Mouse (Mus musculus): ENCODE measurements at regions not wholly inside any gene's neighbourhood (a gene's known extent, or its start where the extent isn't known, plus 50 kb on each side); places are given as distances from the start of the nearest gene placed in this dataset.

DNA sequence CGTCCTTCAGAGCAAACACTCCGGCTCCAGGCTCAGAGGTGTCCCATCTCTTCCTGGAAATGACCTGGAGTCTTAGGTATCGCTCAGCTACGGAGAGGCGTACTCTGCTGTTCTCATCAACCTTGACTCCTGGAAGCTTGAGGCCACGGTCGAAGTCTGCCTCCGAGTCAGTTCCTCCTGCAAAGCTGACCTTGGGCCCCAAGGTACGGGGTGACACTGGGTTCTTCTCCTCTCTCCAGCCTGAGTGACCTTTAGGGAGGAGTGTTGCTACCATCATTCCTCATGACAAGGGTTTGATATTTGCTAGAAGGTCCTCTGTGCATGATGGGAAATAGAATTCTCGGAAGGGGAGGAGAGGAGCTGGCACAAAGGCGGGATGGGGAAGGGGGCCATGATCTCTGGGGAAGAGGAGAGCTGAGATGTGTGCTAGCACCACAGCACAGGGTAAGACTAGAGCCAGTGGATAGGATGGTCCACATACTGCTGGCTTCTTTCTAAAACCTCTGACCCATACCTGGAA is 469.0 kb downstream of the Rps24 start:
- TF ChIP-seq CTCF (IDR thresholded peaks at IDR 0.05; ENCODE audit: low read depth), result no peak
- Histone ChIP-seq H3K27ac (no peak overlapping the region), H3K4me3 (replicated peaks; ENCODE audit: low read depth, low read length) (no peak overlapping the region), H3K4me2 (ENCODE audit: low read length) (no peak overlapping the region), H3K36me3 (ENCODE audit: insufficient read depth, low read length) (no peaks in the 10 kb centered on the region), H3K4me1 (replicated peaks; ENCODE audit: insufficient read depth, low read length) (no peaks in the 10 kb centered on the region), H3K9me3 (replicated peaks; ENCODE audit: low read length) (no peaks in the 10 kb centered on the region), H3K9ac (ENCODE audit: low read depth, low read length) (no peak overlapping the region), H3K27me3 (ENCODE audit: insufficient read depth, low read length) (no peaks in the 10 kb centered on the region)
- ATAC-seq (replicated peaks; ENCODE audit: low FRiP score, low read depth), result no peak
- no peak for DNase-seq (ENCODE audit: low spot score)
- WGBS, result 66% methylated on average over 11 of the region's 11 CpGs

GRCm38 (mm10) chr14:24956528-24957210 is 469.7 kb downstream of the Rps24 start:
- WGBS, result 73% methylated on average over 2 of the region's 2 CpGs
- ATAC-seq (replicated peaks; ENCODE audit: low FRiP score, low read depth), result no peak
- Histone ChIP-seq H3K27me3 (ENCODE audit: insufficient read depth, low read length) (no peaks in the 10 kb centered on the region), H3K4me3 (replicated peaks; ENCODE audit: low read depth, low read length) (no peak overlapping the region), H3K36me3 (ENCODE audit: insufficient read depth, low read length) (no peaks in the 10 kb centered on the region), H3K4me2 (ENCODE audit: low read length) (no peak overlapping the region), H3K27ac (no peak overlapping the region), H3K4me1 (replicated peaks; ENCODE audit: insufficient read depth, low read length) (no peaks in the 10 kb centered on the region), H3K9me3 (replicated peaks; ENCODE audit: low read length) (no peaks in the 10 kb centered on the region), H3K9ac (ENCODE audit: low read depth, low read length) (no peak overlapping the region)
- no peak for DNase-seq (ENCODE audit: low spot score)
- no peak for TF ChIP-seq CTCF (IDR thresholded peaks at IDR 0.05; ENCODE audit: low read depth)

- Histone ChIP-seq H3K4me1 (replicated peaks; ENCODE audit: insufficient read depth, low read length) (no peaks in the 10 kb centered on the region), H3K9ac (ENCODE audit: low read depth, low read length) (no peak overlapping the region), H3K9me3 (replicated peaks; ENCODE audit: low read length) (no peaks in the 10 kb centered on the region), H3K4me2 (ENCODE audit: low read length) (no peak overlapping the region), H3K4me3 (replicated peaks; ENCODE audit: low read depth, low read length) (no peak overlapping the region), H3K36me3 (ENCODE audit: insufficient read depth, low read length) (no peaks in the 10 kb centered on the region), H3K27me3 (ENCODE audit: insufficient read depth, low read length) (no peaks in the 10 kb centered on the region), H3K27ac (no peak overlapping the region)
- WGBS, result 82% methylated on average over 4 of the region's 4 CpGs
- no peak for ATAC-seq (replicated peaks; ENCODE audit: low FRiP score, low read depth)
- TF ChIP-seq CTCF (IDR thresholded peaks at IDR 0.05; ENCODE audit: low read depth), result no peak
- DNase-seq (ENCODE audit: low spot score), result no peak
These were observed 470.5 kb downstream of the Rps24 start for GRCm38 (mm10) chr14:24957392-24957791.

GRCm38 (mm10) chr14:24958821-24959220 is 471.9 kb downstream of the Rps24 start:
- Histone ChIP-seq H3K4me2 (ENCODE audit: low read length) (no peak overlapping the region), H3K4me1 (replicated peaks; ENCODE audit: insufficient read depth, low read length) (no peaks in the 10 kb centered on the region), H3K9ac (ENCODE audit: low read depth, low read length) (no peak overlapping the region), H3K36me3 (ENCODE audit: insufficient read depth, low read length) (no peaks in the 10 kb centered on the region), H3K27me3 (ENCODE audit: insufficient read depth, low read length) (no peaks in the 10 kb centered on the region), H3K27ac (no peak overlapping the region), H3K4me3 (replicated peaks; ENCODE audit: low read depth, low read length) (no peak overlapping the region), H3K9me3 (replicated peaks; ENCODE audit: low read length) (no peaks in the 10 kb centered on the region)
- WGBS, result 89% methylated on average over 4 of the region's 4 CpGs
- DNase-seq (ENCODE audit: low spot score) (no peak), ATAC-seq (replicated peaks; ENCODE audit: low FRiP score, low read depth) (no peak)
- TF ChIP-seq CTCF (IDR thresholded peaks at IDR 0.05; ENCODE audit: low read depth), result no peak

GRCm38 (mm10) chr14:24959401-24959800 is 472.5 kb downstream of the Rps24 start:
- no peak for ATAC-seq (replicated peaks; ENCODE audit: low FRiP score, low read depth)
- WGBS, result 79% methylated on average over 1 of the region's 1 CpGs
- no peak for TF ChIP-seq CTCF (IDR thresholded peaks at IDR 0.05; ENCODE audit: low read depth)

GRCm38 (mm10) chr14:24960082-24960482 is 473.2 kb downstream of the Rps24 start:
- H3K9me3 ChIP-seq (replicated peaks; ENCODE audit: low read length), result no peaks in the 10 kb centered on the region
- DNase-seq (ENCODE audit: low spot score), result no peak

More at GRCm38 (mm10) chr14:24959401-24959800, 472.5 kb downstream of the Rps24 start:
- no peak overlapping the region for H3K9ac ChIP-seq (ENCODE audit: low read depth, low read length)
- H3K4me2 ChIP-seq (ENCODE audit: low read length), result no peak overlapping the region
- no peaks in the 10 kb centered on the region for H3K4me1 ChIP-seq (replicated peaks; ENCODE audit: insufficient read depth, low read length)
- DNase-seq (ENCODE audit: low spot score), result no peak
- H3K9me3 ChIP-seq (replicated peaks; ENCODE audit: low read length), result no peaks in the 10 kb centered on the region
- no peaks in the 10 kb centered on the region for H3K27me3 ChIP-seq (ENCODE audit: insufficient read depth, low read length)
- no peak overlapping the region for H3K4me3 ChIP-seq (replicated peaks; ENCODE audit: low read depth, low read length)
- H3K36me3 ChIP-seq (ENCODE audit: insufficient read depth, low read length), result no peaks in the 10 kb centered on the region
- H3K27ac ChIP-seq, result no peak overlapping the region

More at GRCm38 (mm10) chr14:24960082-24960482, 473.2 kb downstream of the Rps24 start:
- TF ChIP-seq CTCF (IDR thresholded peaks at IDR 0.05; ENCODE audit: low read depth), result no peak
- no peak overlapping the region for H3K9ac ChIP-seq (ENCODE audit: low read depth, low read length)
- 68% methylated on average over 5 of the region's 5 CpGs for WGBS
- no peak overlapping the region for H3K4me3 ChIP-seq (replicated peaks; ENCODE audit: low read depth, low read length)
- ATAC-seq (replicated peaks; ENCODE audit: low FRiP score, low read depth), result no peak
- no peaks in the 10 kb centered on the region for H3K27me3 ChIP-seq (ENCODE audit: insufficient read depth, low read length)
- no peaks in the 10 kb centered on the region for H3K36me3 ChIP-seq (ENCODE audit: insufficient read depth, low read length)
- no peak overlapping the region for H3K27ac ChIP-seq
- no peaks in the 10 kb centered on the region for H3K4me1 ChIP-seq (replicated peaks; ENCODE audit: insufficient read depth, low read length)
- H3K4me2 ChIP-seq (ENCODE audit: low read length), result no peak overlapping the region
